29 mouse cellular contexts compared by ENCODE assay signal in genomic region chr7:124647131-124647530, GRCm38 (mm10).
"Had no signal": no experiment of that assay in that cellular context is flagged by ENCODE, and none has a peak within 500 bp of the region (broad histone marks: within the 10 kb centered on the region; RNA-seq: fewer than 3 reads in every experiment).

No protein-coding gene starts in this region.

- H3K4me2 ChIP-seq: limb, embryonic 12.5 days; limb, embryonic 13.5 days; limb, embryonic 15.5 days; liver, embryonic 11.5 days; liver, embryonic 12.5 days; liver, embryonic 13.5 days; liver, embryonic 15.5 days; midbrain, embryonic 11.5 days; midbrain, embryonic 12.5 days; midbrain, embryonic 13.5 days; midbrain, embryonic 15.5 days; neural tube, embryonic 12.5 days; neural tube, embryonic 13.5 days had no signal

- DNase-seq: left cerebral cortex, postnatal 4 days; liver; liver, embryonic 13.5 days; liver, postnatal 0 days; lung, adult 2 months; lung, postnatal 10 days; lung, postnatal 4 days; midbrain, embryonic 14.5 days had no signal

- H3K9ac ChIP-seq: limb, embryonic 12.5 days; limb, embryonic 13.5 days; limb, embryonic 15.5 days; liver, embryonic 12.5 days; liver, embryonic 13.5 days; liver, embryonic 14.5 days; liver, embryonic 15.5 days; liver, postnatal 0 days; midbrain, embryonic 12.5 days; midbrain, embryonic 13.5 days; midbrain, embryonic 15.5 days; neural tube, embryonic 12.5 days; neural tube, embryonic 13.5 days had no signal

- H3K4me1 ChIP-seq: limb, embryonic 15.5 days; liver, embryonic 12.5 days; liver, embryonic 13.5 days; liver, embryonic 15.5 days; megakaryocyte, embryonic 14.5 days had no signal

- H3K27ac ChIP-seq: left cerebral cortex, adult 2 months; limb, embryonic 10.5 days; limb, embryonic 12.5 days; limb, embryonic 13.5 days; limb, embryonic 15.5 days; liver, embryonic 12.5 days; liver, embryonic 13.5 days; liver, embryonic 14.5 days; liver, embryonic 15.5 days; macrophage; midbrain, embryonic 10.5 days; midbrain, embryonic 12.5 days; midbrain, embryonic 13.5 days; midbrain, embryonic 15.5 days; neural tube, embryonic 12.5 days; neural tube, embryonic 13.5 days had no signal

- H3K9me3 ChIP-seq: limb, embryonic 10.5 days; limb, embryonic 12.5 days; limb, embryonic 13.5 days; limb, embryonic 15.5 days; liver, embryonic 12.5 days; liver, embryonic 13.5 days; liver, embryonic 15.5 days; midbrain, embryonic 10.5 days; midbrain, embryonic 12.5 days; midbrain, embryonic 13.5 days; midbrain, embryonic 15.5 days; neural tube, embryonic 12.5 days; neural tube, embryonic 13.5 days had no signal

- H3K4me3 ChIP-seq: left cerebral cortex, adult 2 months; limb, embryonic 10.5 days; limb, embryonic 12.5 days; limb, embryonic 13.5 days; limb, embryonic 15.5 days; liver, embryonic 12.5 days; liver, embryonic 13.5 days; liver, embryonic 15.5 days; megakaryocyte, embryonic 14.5 days; midbrain, embryonic 10.5 days; midbrain, embryonic 12.5 days; midbrain, embryonic 13.5 days; midbrain, embryonic 15.5 days; myocyte; neural tube, embryonic 12.5 days; neural tube, embryonic 13.5 days had no signal

- H3K36me3 ChIP-seq: limb, embryonic 10.5 days; limb, embryonic 12.5 days; limb, embryonic 13.5 days; limb, embryonic 15.5 days; liver, embryonic 12.5 days; liver, embryonic 13.5 days; liver, embryonic 15.5 days; midbrain, embryonic 10.5 days; midbrain, embryonic 12.5 days; midbrain, embryonic 13.5 days; midbrain, embryonic 15.5 days; neural tube, embryonic 12.5 days; neural tube, embryonic 13.5 days had no signal

- H3K27me3 ChIP-seq: limb, embryonic 12.5 days; limb, embryonic 13.5 days; limb, embryonic 15.5 days; liver, embryonic 12.5 days; liver, embryonic 13.5 days; liver, embryonic 15.5 days; megakaryocyte, embryonic 14.5 days; midbrain, embryonic 12.5 days; midbrain, embryonic 13.5 days; midbrain, embryonic 15.5 days; neural tube, embryonic 12.5 days; neural tube, embryonic 13.5 days had no signal

- ATAC-seq: liver, embryonic 12.5 days; liver, postnatal 0 days; lung, postnatal 0 days; midbrain, embryonic 13.5 days; midbrain, embryonic 15.5 days; midbrain, embryonic 16.5 days had no signal
